In genomic region chr2:118805137-118805536, GRCm38 (mm10) we compare ENCODE assay signal across 29 mouse cellular contexts. TPM values are rescaled to one million over a fixed set of nuclear protein-coding genes. Genes with fewer than 3 reads are reported as not detected.
A peak's percentile ranks its signal among the peaks of the same experiment; 100 is the strongest.
DNase-seq lines count a peak whose midpoint lies in the region; ATAC-seq lines count a peak whose summit lies in the region.
"Had no signal": no experiment of that assay in that cellular context is flagged by ENCODE, and none has a peak within 500 bp of the region (broad histone marks: within the 10 kb centered on the region; RNA-seq: fewer than 3 reads in every experiment).

No protein-coding gene starts in this region.

- H3K4me1 ChIP-seq in intestine, embryonic 16.5 days (ENCODE audit: control insufficient read depth, insufficient read depth, low read length): no peaks in the 10 kb centered on the region
- peaks cover 22% of the 10 kb centered on the region for H3K4me1 ChIP-seq in liver, embryonic 11.5 days (replicated peaks; ENCODE audit: control insufficient read depth, insufficient read depth, low read length)
- H3K4me1 ChIP-seq: embryonic facial prominence, embryonic 12.5 days; hindbrain, embryonic 13.5 days; kidney, embryonic 15.5 days; limb, embryonic 13.5 days had no signal

- no peak for DNase-seq in liver, embryonic 11.5 days (ENCODE audit: low spot score)
- peak; percentile 22 to 50 for DNase-seq in lung, adult 18-20 months
- peak; percentile 54 for DNase-seq in lung, postnatal 36 days
- no peak for DNase-seq in thymus, postnatal 0 days (ENCODE audit: low spot score)
- DNase-seq in ovary, adult 18-20 months (ENCODE audit: low spot score): no peak
- DNase-seq in left cerebral cortex, postnatal 10 days (ENCODE audit: extremely low spot score in 1 of 2, low spot score in 2 of 2): no peak
- DNase-seq: adrenal gland, adult 8-10 months; cerebellum, adult 9-10 months; kidney, postnatal 4 days; right cerebral cortex, postnatal 4 days; thymus, postnatal 14 days had no signal

- no peak overlapping the region for H3K9ac ChIP-seq in intestine, embryonic 16.5 days (ENCODE audit: low read depth, low read length)
- H3K9ac ChIP-seq in liver, embryonic 11.5 days (ENCODE audit: low read depth, low read length): no peak overlapping the region
- H3K9ac ChIP-seq: embryonic facial prominence, embryonic 12.5 days; heart, embryonic 13.5 days; hindbrain, embryonic 13.5 days; kidney, embryonic 15.5 days; limb, embryonic 13.5 days had no signal

- no peak overlapping the region for H3K4me3 ChIP-seq in intestine, embryonic 16.5 days (ENCODE audit: low read length)
- no peak overlapping the region for H3K4me3 ChIP-seq in liver, embryonic 11.5 days (ENCODE audit: low read depth, low read length)
- H3K4me3 ChIP-seq: embryonic facial prominence, embryonic 12.5 days; erythroblast, embryonic 14.5 days; heart, embryonic 13.5 days; hindbrain, embryonic 13.5 days; kidney, embryonic 15.5 days; limb, embryonic 13.5 days had no signal

- H3K36me3 ChIP-seq in intestine, embryonic 16.5 days (ENCODE audit: control insufficient read depth, insufficient read depth, low read length): no peaks in the 10 kb centered on the region
- no peaks in the 10 kb centered on the region for H3K36me3 ChIP-seq in liver, embryonic 11.5 days (ENCODE audit: control insufficient read depth, insufficient read depth, low read length)
- H3K36me3 ChIP-seq: embryonic facial prominence, embryonic 12.5 days; heart, embryonic 13.5 days; hindbrain, embryonic 13.5 days; kidney, embryonic 15.5 days; limb, embryonic 13.5 days had no signal

- H3K27ac ChIP-seq in intestine, embryonic 16.5 days (ENCODE audit: low read length): no peak overlapping the region
- H3K27ac ChIP-seq in liver, embryonic 11.5 days (ENCODE audit: low read depth, low read length): no peak overlapping the region
- H3K27ac ChIP-seq: embryonic facial prominence, embryonic 12.5 days; heart, embryonic 13.5 days; hindbrain, embryonic 13.5 days; kidney, embryonic 15.5 days; limb, embryonic 13.5 days; stomach, postnatal 0 days had no signal

- no peaks in the 10 kb centered on the region for H3K27me3 ChIP-seq in intestine, embryonic 16.5 days (replicated peaks; ENCODE audit: control insufficient read depth, insufficient read depth, low read length)
- no peaks in the 10 kb centered on the region for H3K27me3 ChIP-seq in liver, embryonic 11.5 days (replicated peaks; ENCODE audit: control insufficient read depth, insufficient read depth, low read length)
- H3K27me3 ChIP-seq: embryonic facial prominence, embryonic 12.5 days; heart, embryonic 13.5 days; Patski had no signal

- H3K4me2 ChIP-seq in intestine, embryonic 16.5 days (ENCODE audit: low read depth, low read length): no peak overlapping the region
- no peak overlapping the region; the same call in 1 of the 2 replicates for H3K4me2 ChIP-seq in liver, embryonic 11.5 days
- H3K4me2 ChIP-seq: embryonic facial prominence, embryonic 12.5 days; heart, embryonic 13.5 days; hindbrain, embryonic 13.5 days; kidney, embryonic 15.5 days; limb, embryonic 13.5 days had no signal

- no peaks in the 10 kb centered on the region for H3K9me3 ChIP-seq in intestine, embryonic 16.5 days (ENCODE audit: control insufficient read depth, low read length)
- no peaks in the 10 kb centered on the region for H3K9me3 ChIP-seq in liver, embryonic 11.5 days (ENCODE audit: control insufficient read depth, low read length)
- H3K9me3 ChIP-seq: embryonic facial prominence, embryonic 12.5 days; heart, embryonic 13.5 days; hindbrain, embryonic 13.5 days; kidney, embryonic 15.5 days; limb, embryonic 13.5 days had no signal

- peak; percentile 66 for ATAC-seq in intestine, embryonic 16.5 days
- ATAC-seq in liver, embryonic 11.5 days (replicated peaks; ENCODE audit: low FRiP score): peak; percentile 35
- ATAC-seq: forebrain, embryonic 14.5 days; inflammation-experienced regulatory T-cells, adult 6 months; midbrain, embryonic 16.5 days; Patski had no signal

- intact Hi-C loops in left cerebral cortex, postnatal 10 days (cut with DNase I): no loop called here

- 29% methylated on average over 3 of the region's 3 CpGs for WGBS in intestine, embryonic 16.5 days
- 23% methylated on average over 3 of the region's 3 CpGs for WGBS in liver, embryonic 11.5 days

RNA-seq across cellular contexts. Expression of gene Knstrn, which starts 8.7 kb away (rescaled TPM):
- 78.5 and 85.7 TPM in 2 replicates for polyA plus RNA-seq in intestine, embryonic 16.5 days (2015; fragmentation: Nextera tagmentation; extraction: Ambion mirVana)
- polyA plus RNA-seq in liver, embryonic 11.5 days (2014; fragmentation: Nextera tagmentation; extraction: Ambion mirVana): 127 TPM in 2 replicates
- polyA plus RNA-seq in thymus, postnatal 0 days (2015; fragmentation: Nextera tagmentation; extraction: Ambion mirVana): 96.2 and 103 TPM in 2 replicates
- 1 to 10 TPM; 3.3 to 3.5 TPM for total RNA-seq in left cerebral cortex, postnatal 10 days (2021)

RNA-seq across cellular contexts. Expression of gene Disp2, which starts 25.6 kb away (rescaled TPM):
- polyA plus RNA-seq in intestine, embryonic 16.5 days (2015; fragmentation: Nextera tagmentation; extraction: Ambion mirVana): 2.2 and 2.3 TPM in 2 replicates
- polyA plus RNA-seq in liver, embryonic 11.5 days (2014; fragmentation: Nextera tagmentation; extraction: Ambion mirVana): 0.32 and 0.60 TPM in 2 replicates
- polyA plus RNA-seq in thymus, postnatal 0 days (2015; fragmentation: Nextera tagmentation; extraction: Ambion mirVana): 0.07 and 0.09 TPM in 2 replicates
- 100 to 1,000 TPM; 177 to 187 TPM for total RNA-seq in left cerebral cortex, postnatal 10 days (2021)
- total RNA-seq: common myeloid progenitor, adult 5-6 weeks; megakaryocyte progenitor cell, adult 5-6 weeks; neutrophil, adult 5-6 weeks had no signal
- polyA plus RNA-seq: erythroblast, embryonic 14.5 days; inflammation-experienced regulatory T-cells, adult 6 months had no signal

RNA-seq across cellular contexts. Expression of gene Phgr1, which starts 32.6 kb away (rescaled TPM):
- 66.6 and 66.9 TPM in 2 replicates for polyA plus RNA-seq in intestine, embryonic 16.5 days (2015; fragmentation: Nextera tagmentation; extraction: Ambion mirVana)
- polyA plus RNA-seq in liver, embryonic 11.5 days (2014; fragmentation: Nextera tagmentation; extraction: Ambion mirVana): not detected in 2 replicates
- polyA plus RNA-seq in thymus, postnatal 0 days (2015; fragmentation: Nextera tagmentation; extraction: Ambion mirVana): 0.92 and 1.5 TPM in 2 replicates
- total RNA-seq in left cerebral cortex, postnatal 10 days (2021): not detected
- total RNA-seq: adrenal gland, adult 8-10 months; common myeloid progenitor, adult 5-6 weeks; gastrocnemius, postnatal 4 days; heart, postnatal 25 days; layer of hippocampus, postnatal 14 days; megakaryocyte progenitor cell, adult 5-6 weeks; neutrophil, adult 5-6 weeks had no signal
- polyA plus RNA-seq: embryonic facial prominence, embryonic 12.5 days; erythroblast, embryonic 14.5 days; forebrain, embryonic 14.5 days; heart, embryonic 13.5 days; hindbrain, embryonic 13.5 days; inflammation-experienced regulatory T-cells, adult 6 months; kidney, embryonic 15.5 days; limb, embryonic 13.5 days; midbrain, embryonic 16.5 days; Patski had no signal

RNA-seq across cellular contexts. Expression of gene Ccdc9b, which starts 42.7 kb away (rescaled TPM):
- 0.93 and 1.2 TPM in 2 replicates for polyA plus RNA-seq in intestine, embryonic 16.5 days (2015; fragmentation: Nextera tagmentation; extraction: Ambion mirVana)
- polyA plus RNA-seq in liver, embryonic 11.5 days (2014; fragmentation: Nextera tagmentation; extraction: Ambion mirVana): 0.14 and 0.19 TPM in 2 replicates
- polyA plus RNA-seq in thymus, postnatal 0 days (2015; fragmentation: Nextera tagmentation; extraction: Ambion mirVana): 0.27 and 0.28 TPM in 2 replicates
- total RNA-seq in left cerebral cortex, postnatal 10 days (2021): 1 to 10 TPM; 2.3 to 2.4 TPM
- total RNA-seq: neutrophil, adult 5-6 weeks had no signal
- polyA plus RNA-seq: erythroblast, embryonic 14.5 days had no signal

RNA-seq across cellular contexts. Expression of gene Ivd, which starts 56.6 kb away (rescaled TPM):
- 41.9 and 51.3 TPM in 2 replicates for polyA plus RNA-seq in intestine, embryonic 16.5 days (2015; fragmentation: Nextera tagmentation; extraction: Ambion mirVana)
- 41.3 and 48.6 TPM in 2 replicates for polyA plus RNA-seq in liver, embryonic 11.5 days (2014; fragmentation: Nextera tagmentation; extraction: Ambion mirVana)
- polyA plus RNA-seq in thymus, postnatal 0 days (2015; fragmentation: Nextera tagmentation; extraction: Ambion mirVana): 33.7 and 47.5 TPM in 2 replicates
- 10 to 100 TPM; 63.1 to 70.0 TPM for total RNA-seq in left cerebral cortex, postnatal 10 days (2021)

Comparison
In these comparisons a context has a peak if more than half of its experiments do, and no peak if none do; other contexts are left out.
1. DNase-seq: peak in lung, adult 18-20 months (2 of 2) and lung, postnatal 36 days (single experiment); none in liver, embryonic 11.5 days (single experiment), thymus, postnatal 0 days (single experiment), ovary, adult 18-20 months (single experiment) and left cerebral cortex, postnatal 10 days (0 of 2).
2. RNA of gene Phgr1, which starts 32.6 kb away (polyA plus RNA-seq): 66.6 to 66.9 TPM in intestine, embryonic 16.5 days; 0.92 to 1.5 TPM in thymus, postnatal 0 days and not detected in liver, embryonic 11.5 days; every median in the first group is over 10 times any median in the second.